Mouse (Mus musculus): ENCODE data around the gene Pbld1. TPM values are rescaled to one million over a fixed set of nuclear protein-coding genes. Genes with fewer than 3 reads are reported as not detected.

The Pbld1 gene
- polyA plus RNA-seq (2015; fragmentation: Nextera tagmentation; extraction: Ambion mirVana): 0.85 and 0.99 TPM in 2 replicates

DNA sequence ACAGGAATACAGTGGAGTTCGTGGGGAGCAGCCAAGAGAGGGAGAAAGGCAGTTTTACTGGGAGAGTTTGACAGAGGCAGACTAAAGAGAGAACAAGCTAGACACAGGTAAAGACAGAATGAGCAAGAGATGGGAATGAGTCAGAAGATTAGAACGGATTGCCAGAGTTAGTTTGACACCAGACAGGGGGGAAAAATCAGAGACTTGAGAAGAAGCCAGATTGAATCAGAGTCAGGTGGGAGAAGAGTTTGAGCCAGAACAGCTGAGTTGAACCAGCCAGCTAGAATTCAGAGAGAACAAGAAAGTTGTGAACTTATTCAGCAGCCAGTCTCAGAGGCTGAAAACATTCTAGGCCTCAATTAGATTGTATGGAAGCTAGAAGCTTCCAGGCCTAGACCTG is at the start of gene Pbld1:
Pbld1 (plus strand) TSS at position 301 of the 400 bp plus-strand sequence.

DNA sequence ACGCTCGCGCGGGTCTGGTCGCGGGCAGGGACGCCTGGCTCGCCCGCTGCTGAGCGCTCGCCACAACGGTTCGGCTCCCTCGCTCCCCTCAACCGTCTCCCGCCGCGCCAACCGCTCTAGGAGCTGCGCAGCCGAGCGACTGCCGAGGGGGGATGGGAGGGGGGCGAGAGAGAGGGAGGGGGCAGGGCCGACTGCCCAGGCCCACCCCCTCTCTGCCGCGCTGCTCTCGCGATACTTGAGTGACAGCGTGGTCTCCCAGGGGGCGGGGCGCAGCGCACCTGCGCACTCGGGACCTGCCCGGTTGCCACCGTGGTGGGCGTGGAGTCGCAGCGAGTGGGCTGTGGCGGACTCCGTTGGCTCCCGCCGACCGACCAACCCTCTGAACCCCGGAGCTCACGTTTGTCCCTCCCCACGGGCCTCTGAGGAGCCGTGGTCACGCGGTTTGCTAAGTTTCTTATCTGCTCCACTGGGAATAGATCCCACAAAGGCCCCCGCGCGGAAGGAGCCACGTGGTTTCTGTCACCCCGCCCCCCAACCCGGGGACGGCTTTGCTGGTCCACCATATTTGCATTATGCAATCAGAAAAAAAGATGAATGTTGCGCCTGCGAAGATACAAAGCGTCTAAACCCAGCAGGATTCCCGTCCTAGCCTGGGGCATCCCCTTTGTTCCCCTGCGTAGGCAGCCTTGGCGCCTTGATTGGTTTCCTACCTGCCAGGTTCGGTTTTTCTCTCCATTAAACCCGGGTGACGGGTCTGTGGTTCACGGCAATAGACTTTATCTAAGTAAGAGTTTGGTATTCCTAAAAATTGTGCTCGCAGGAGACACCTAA is 36.0 kb upstream of the Pbld1 start, which contains the start of the genes Hnrnph3 and Pbld2:
Hnrnph3 (minus strand) TSS at position 469 of the 831 bp plus-strand sequence.
Pbld2 (plus strand) TSS at position 567 of the 831 bp plus-strand sequence.

DNA sequence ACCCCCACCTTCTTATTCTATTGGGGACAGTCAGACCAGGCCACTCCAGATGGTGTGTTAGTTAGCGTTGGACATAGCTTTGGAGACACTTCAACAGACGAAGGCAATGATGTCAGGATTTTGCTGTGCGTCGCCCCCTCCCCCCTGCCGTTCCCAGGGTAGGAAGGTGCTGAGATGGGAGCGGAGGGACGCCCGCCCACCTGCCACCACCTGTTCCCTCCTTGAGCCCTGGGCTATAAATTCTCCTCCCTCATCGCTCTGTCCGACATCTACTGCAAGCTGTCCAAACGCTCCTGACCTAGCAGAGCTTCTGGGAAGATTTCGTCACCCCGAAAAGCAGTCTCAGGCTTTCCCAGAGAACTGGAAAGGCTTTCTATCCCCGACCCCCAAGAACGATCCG is 39.6 kb downstream of the Pbld1 start, which contains the start of gene Atoh7:
Atoh7 (plus strand) TSS at position 131 of the 400 bp plus-strand sequence.

Other genes with a start within 250 kb of the Pbld1 start
- gene Tet1, start 151.2 kb upstream of the Pbld1 start, polyA plus RNA-seq (2015; fragmentation: Nextera tagmentation; extraction: Ambion mirVana): 4.9 and 6.6 TPM in 2 replicates
- 11.3 and 12.5 TPM in 2 replicates for gene Slc25a16, start 139.5 kb upstream of the Pbld1 start, polyA plus RNA-seq (2015; fragmentation: Nextera tagmentation; extraction: Ambion mirVana)
- 34.3 and 36.7 TPM in 2 replicates for gene Dna2, start 113.1 kb upstream of the Pbld1 start, polyA plus RNA-seq (2015; fragmentation: Nextera tagmentation; extraction: Ambion mirVana)
- gene Rufy2, start 79.9 kb upstream of the Pbld1 start, polyA plus RNA-seq (2015; fragmentation: Nextera tagmentation; extraction: Ambion mirVana): 6.9 and 9.4 TPM in 2 replicates
- 34.3 and 40.4 TPM in 2 replicates for gene Hnrnph3, start 35.9 kb upstream of the Pbld1 start, polyA plus RNA-seq (2015; fragmentation: Nextera tagmentation; extraction: Ambion mirVana)
- 0.29 and 0.56 TPM in 2 replicates for gene Pbld2, start 35.8 kb upstream of the Pbld1 start, polyA plus RNA-seq (2015; fragmentation: Nextera tagmentation; extraction: Ambion mirVana)
- not detected in 2 replicates for gene Atoh7, start 39.5 kb downstream of the Pbld1 start, polyA plus RNA-seq (2015; fragmentation: Nextera tagmentation; extraction: Ambion mirVana)
- 0.04 and 0.06 TPM in 2 replicates for gene Mypn, start 143.8 kb downstream of the Pbld1 start, polyA plus RNA-seq (2015; fragmentation: Nextera tagmentation; extraction: Ambion mirVana)
- gene Herc4, start 183.6 kb downstream of the Pbld1 start, polyA plus RNA-seq (2015; fragmentation: Nextera tagmentation; extraction: Ambion mirVana): 39.0 and 42.2 TPM in 2 replicates